Comparison of ENCODE assay signal across 16 mouse cellular contexts in the genomic region with DNA sequence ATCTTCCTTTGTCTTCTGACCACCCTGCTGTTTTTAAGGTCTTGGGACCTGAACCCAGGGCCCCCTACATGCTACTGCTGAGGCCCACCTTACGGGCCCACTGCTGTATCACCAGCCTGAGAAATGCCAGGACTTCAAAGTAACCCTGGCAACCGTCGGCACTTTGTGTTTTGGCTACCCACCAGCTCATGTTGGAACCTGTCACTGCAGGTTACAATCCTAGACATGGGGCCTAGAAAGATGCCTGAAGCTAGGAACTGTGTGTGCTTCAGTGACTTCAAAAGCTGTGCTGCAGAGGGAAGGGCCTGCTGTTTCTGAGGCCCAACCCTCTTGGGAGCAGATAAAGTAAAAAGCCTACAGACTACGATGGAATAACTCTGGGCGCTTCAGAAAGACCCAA. TPM values are rescaled to one million over a fixed set of nuclear protein-coding genes. Genes with fewer than 3 reads are reported as not detected.
DNase-seq lines count a peak whose midpoint lies in the region; ATAC-seq and TF ChIP-seq lines count a peak whose summit lies in the region.
"Had no signal": no experiment of that assay in that cellular context is flagged by ENCODE, and none has a peak within 500 bp of the region (broad histone marks: within the 10 kb centered on the region; RNA-seq: fewer than 3 reads in every experiment).

No protein-coding gene starts in this region.

- 0 out of 2 replicates have a peak, but pooled peaks cover 4% of the 10 kb centered on the region for H3K4me1 ChIP-seq in kidney, embryonic 14.5 days (ENCODE audit: control insufficient read depth, insufficient read depth, low read length)
- H3K4me1 ChIP-seq: midbrain, embryonic 12.5 days; neural tube, embryonic 13.5 days had no signal

- no peak overlapping the region for H3K9ac ChIP-seq in kidney, embryonic 14.5 days (ENCODE audit: low read depth, low read length)
- H3K9ac ChIP-seq: liver, embryonic 13.5 days; midbrain, embryonic 12.5 days; neural tube, embryonic 13.5 days had no signal

- H3K27ac ChIP-seq in kidney, embryonic 14.5 days (ENCODE audit: low read depth, low read length) = no peak overlapping the region
- H3K27ac ChIP-seq in gastrocnemius, adult 2 months = no peak overlapping the region
- H3K27ac ChIP-seq: liver, embryonic 13.5 days; midbrain, embryonic 12.5 days; neural tube, embryonic 13.5 days had no signal

- ATAC-seq in kidney, embryonic 14.5 days (ENCODE audit: low FRiP score, low TSS enrichment) = no peak

- 76% methylated on average over 5 of the region's 5 CpGs for WGBS in kidney, embryonic 14.5 days

- H3K36me3 ChIP-seq in kidney, embryonic 14.5 days (ENCODE audit: control insufficient read depth, insufficient read depth, low read length) = no peaks in the 10 kb centered on the region
- H3K36me3 ChIP-seq: liver, embryonic 13.5 days; midbrain, embryonic 12.5 days had no signal

- DNase-seq in cerebellum, postnatal 10 days = peak; percentile 53 to 65
- no peak for DNase-seq in cerebellum, adult 9-11 months
- DNase-seq in kidney, adult 18-20 months = peak; percentile 9
- peak; percentile 12 for DNase-seq in urinary bladder, postnatal 14 days (ENCODE audit: low spot score)
- DNase-seq in urinary bladder, adult 18-20 months (ENCODE audit: low spot score in 2 of 2) = no peak
- no peak for DNase-seq in gastrocnemius, adult 18-20 months (ENCODE audit: low spot score)
- DNase-seq in gastrocnemius, adult 2 months = no peak
- DNase-seq: adrenal gland, postnatal 25 days; heart, adult 18-20 months; liver, embryonic 13.5 days; lung, postnatal 10 days; right cerebral cortex, postnatal 14 days; thymus, adult 2 months had no signal

- H3K9me3 ChIP-seq in kidney, embryonic 14.5 days (ENCODE audit: control insufficient read depth, low read length) = no peaks in the 10 kb centered on the region
- H3K9me3 ChIP-seq: liver, embryonic 13.5 days; midbrain, embryonic 12.5 days; neural tube, embryonic 13.5 days had no signal

- intact Hi-C loops in gastrocnemius, adult 2 months (cut with DNase I) = no loop called here

- no peak overlapping the region for H3K4me2 ChIP-seq in kidney, embryonic 14.5 days (replicated peaks; ENCODE audit: low read depth, low read length)
- H3K4me2 ChIP-seq: liver, embryonic 13.5 days; midbrain, embryonic 12.5 days; neural tube, embryonic 13.5 days had no signal

- H3K27me3 ChIP-seq in kidney, embryonic 14.5 days (ENCODE audit: control insufficient read depth, insufficient read depth, low read length) = no peaks in the 10 kb centered on the region
- H3K27me3 ChIP-seq: liver, embryonic 13.5 days; midbrain, embryonic 12.5 days; neural tube, embryonic 13.5 days had no signal

- TF ChIP-seq CTCF in gastrocnemius, adult 2 months (IDR thresholded peaks at IDR 0.05) = no peak

- H3K4me3 ChIP-seq in kidney, embryonic 14.5 days (ENCODE audit: low read length) = no peak overlapping the region
- no peak overlapping the region for H3K4me3 ChIP-seq in gastrocnemius, adult 2 months
- H3K4me3 ChIP-seq: liver, embryonic 13.5 days; midbrain, embryonic 12.5 days; neural tube, embryonic 13.5 days had no signal

RNA-seq across cellular contexts. Expression of a gene that starts 9.8 kb away (rescaled TPM):
- polyA plus RNA-seq in kidney, embryonic 14.5 days (2014; fragmentation: Nextera tagmentation; extraction: Ambion mirVana) = 13.4 and 15.1 TPM in 2 replicates
- total RNA-seq in gastrocnemius, adult 18-20 months (2021) = under 1 TPM; 0.50 to 0.64 TPM
- total RNA-seq in gastrocnemius, adult 2 months (2021) = under 1 TPM; 0.20 to 0.26 TPM

RNA-seq across cellular contexts. Expression of a gene that starts 28.5 kb away (rescaled TPM):
- 36.7 and 48.8 TPM in 2 replicates for polyA plus RNA-seq in kidney, embryonic 14.5 days (2014; fragmentation: Nextera tagmentation; extraction: Ambion mirVana)
- 10 to 100 TPM; 36.9 to 40.5 TPM for total RNA-seq in gastrocnemius, adult 18-20 months (2021)
- total RNA-seq in gastrocnemius, adult 2 months (2021) = 10 to 100 TPM; 33.6 to 51.3 TPM

Comparison
In these comparisons a context has a peak if more than half of its experiments do, and no peak if none do; other contexts are left out.
1. DNase-seq: peak in cerebellum, postnatal 10 days (2 of 2), kidney, adult 18-20 months (single experiment) and urinary bladder, postnatal 14 days (single experiment); none in cerebellum, adult 9-11 months (single experiment), urinary bladder, adult 18-20 months (0 of 2), gastrocnemius, adult 18-20 months (single experiment) and gastrocnemius, adult 2 months (single experiment).